Mouse (Mus musculus): Measurements from ENCODE around the gene Gm11938. TPM values are rescaled to one million over a fixed set of nuclear protein-coding genes. Genes with fewer than 3 reads are reported as not detected.

Gm11938 gene
- not detected in 2 replicates for polyA plus RNA-seq (2015; fragmentation: Nextera tagmentation; extraction: Ambion mirVana)

DNA sequence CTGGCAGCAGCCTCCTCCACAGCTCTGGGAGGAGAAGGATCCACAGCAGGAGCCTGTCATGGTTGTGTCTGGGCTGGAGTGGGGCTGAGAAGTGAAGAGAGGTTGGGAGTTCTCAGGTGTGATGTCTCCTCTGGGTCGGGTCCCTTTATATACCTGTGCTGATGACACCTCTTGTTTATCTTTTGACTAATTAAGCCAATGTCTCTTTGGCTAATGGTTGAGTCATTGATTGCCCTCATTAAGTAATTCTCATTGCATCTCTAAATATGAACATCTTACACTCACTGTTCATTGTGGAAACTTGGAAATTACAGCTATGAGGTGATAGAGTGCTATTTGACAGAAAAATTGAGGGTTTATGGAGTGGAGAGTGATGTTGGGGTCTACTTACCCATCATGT lies at the start of gene Gm11938:
Gene Gm11938 (minus strand): TSS at position 101 of the 400 bp plus-strand sequence.

DNA sequence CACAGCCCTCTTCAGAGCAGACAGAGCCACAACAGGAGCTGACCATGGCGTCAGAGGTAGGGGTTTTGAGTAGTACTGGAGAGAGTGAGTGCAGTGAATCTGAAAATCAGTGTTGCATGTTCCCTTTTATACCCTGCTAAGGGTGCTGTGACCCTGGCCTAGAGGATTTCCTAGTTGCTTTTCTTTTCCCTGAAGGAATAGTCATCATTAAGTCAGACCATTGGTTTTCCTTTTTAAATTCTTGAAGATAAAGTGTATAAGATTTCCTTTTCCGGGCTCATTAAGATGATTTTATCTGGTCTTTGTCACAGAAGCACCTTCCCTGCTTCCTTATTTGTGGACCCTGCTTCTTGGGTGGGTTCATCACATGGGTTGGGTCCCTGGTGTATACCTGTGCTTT lies 47.0 kb upstream of the Gm11938 start, which contains the start of gene Gm11555:
Gene Gm11555 (minus strand): TSS at position 101 of the 400 bp plus-strand sequence.

DNA sequence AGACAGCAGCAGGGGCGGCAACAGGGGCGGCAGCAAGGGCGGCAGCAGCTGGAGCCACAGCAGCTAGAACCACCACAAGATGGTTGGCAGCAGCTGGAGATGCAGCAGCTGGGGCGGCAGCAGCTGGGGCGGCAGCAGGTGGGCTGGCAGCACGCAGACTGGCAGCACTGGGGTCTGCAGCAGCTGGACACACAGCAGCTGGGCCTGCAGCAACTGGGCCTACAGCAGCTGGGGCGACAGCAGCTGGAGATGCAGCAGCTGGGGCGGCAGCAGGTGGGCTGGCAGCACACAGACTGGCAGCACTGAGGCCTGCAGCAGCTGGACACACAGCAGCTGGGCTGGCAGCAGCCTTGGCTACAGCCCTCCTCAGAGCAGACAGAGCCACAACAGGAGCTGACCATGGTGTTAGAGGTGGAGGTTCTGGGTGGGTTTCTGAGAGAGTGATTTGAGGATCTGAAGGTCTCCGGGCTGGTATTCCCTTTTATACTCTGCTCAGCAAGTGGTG lies 40.6 kb upstream of the Gm11938 start, which contains the start of gene Krtap4-7:
Gene Krtap4-7 (minus strand): TSS at position 455 of the 505 bp plus-strand sequence.

GRCm38 (mm10) chr11:99634653-99635134 lies 31.6 kb upstream of the Gm11938 start, which contains the start of gene Krtap4-2:
Gene Krtap4-2, minus strand, starts transcription at chr11:99635084.

DNA sequence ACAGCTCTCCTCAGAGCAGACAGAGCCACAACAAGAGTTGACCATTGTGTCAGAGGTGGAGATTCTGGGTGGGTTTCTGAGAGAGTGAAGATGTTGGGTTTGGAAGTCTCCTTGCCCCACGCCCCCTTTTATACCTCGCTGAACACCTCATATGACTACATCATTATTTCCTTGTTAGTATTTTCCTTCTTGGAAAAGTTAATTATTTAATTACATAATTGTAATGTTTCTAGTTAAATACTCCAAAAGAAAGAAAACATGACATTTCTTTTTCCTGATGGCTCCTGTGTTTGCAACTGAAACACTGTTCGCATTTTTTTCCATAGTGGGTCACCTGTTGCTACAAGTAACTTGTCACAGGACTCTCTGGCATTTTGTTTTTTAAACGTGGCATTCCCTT lies 25.0 kb upstream of the Gm11938 start, which contains the start of gene Krtap4-1:
Gene Krtap4-1 (minus strand): TSS at position 101 of the 400 bp plus-strand sequence.

DNA sequence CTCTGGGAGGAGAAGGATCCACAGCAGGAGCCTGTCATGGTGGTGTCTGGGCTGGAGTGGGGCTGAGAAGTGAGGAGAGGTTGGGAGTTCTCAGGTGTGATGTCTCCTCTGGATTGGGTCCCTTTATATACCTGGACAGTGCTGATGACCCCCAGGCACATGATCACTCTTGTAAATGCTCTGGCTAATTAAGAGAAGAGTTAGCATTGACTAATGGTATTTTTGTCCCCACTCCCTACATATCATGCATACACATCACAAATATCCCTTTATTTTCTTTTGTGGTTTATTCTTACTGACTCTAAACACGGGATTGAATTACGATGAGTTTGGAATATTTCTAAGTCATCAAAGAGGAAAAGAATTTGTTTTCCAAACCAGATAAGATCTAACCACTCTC lies 17.2 kb upstream of the Gm11938 start, which contains the start of gene Gm11562:
Gene Gm11562 (minus strand): TSS at position 101 of the 400 bp plus-strand sequence.

DNA sequence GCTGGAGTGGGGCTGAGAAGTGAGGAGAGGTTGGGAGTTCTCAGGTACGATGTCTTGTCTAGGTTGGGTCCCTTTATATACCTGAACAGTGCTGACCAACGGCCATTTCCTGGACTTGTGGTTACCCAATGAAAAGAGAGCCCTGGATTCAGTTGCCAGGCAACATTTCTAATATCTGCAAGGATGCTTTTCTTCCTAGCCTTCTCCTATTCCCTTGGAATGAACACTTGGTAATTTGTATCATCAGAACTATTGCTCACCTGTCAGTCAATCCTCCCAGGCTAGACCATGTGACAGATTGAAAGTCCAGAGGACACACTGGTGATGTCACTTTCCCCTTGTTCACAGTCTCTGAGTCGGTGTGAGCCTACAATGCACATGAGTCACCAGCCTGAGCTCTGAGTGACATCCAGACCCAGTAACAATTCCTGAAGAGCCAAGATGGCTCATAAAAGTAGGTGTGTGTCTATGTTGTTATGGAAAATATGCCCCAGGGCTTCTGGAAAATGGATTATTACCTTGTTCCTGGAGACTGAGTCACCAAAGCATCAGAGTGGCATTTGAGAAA lies 11.8 kb upstream of the Gm11938 start, which contains the start of gene Krtap2-4:
Gene Krtap2-4 (minus strand): TSS at position 51 of the 568 bp plus-strand sequence.

GRCm38 (mm10) chr11:99610089-99610488 lies 7.0 kb upstream of the Gm11938 start, which contains the start of gene Gm11937:
Gene Gm11937, minus strand, starts transcription at chr11:99610189.

GRCm38 (mm10) chr11:99597742-99598141 lies 5.4 kb downstream of the Gm11938 start, which contains the start of gene Krtap9-3:
Gene Krtap9-3, minus strand, starts transcription at chr11:99598105.

GRCm38 (mm10) chr11:99590981-99591380 lies 12.1 kb downstream of the Gm11938 start, which contains the start of gene Krtap1-3:
Gene Krtap1-3, minus strand, starts transcription at chr11:99591339.

DNA sequence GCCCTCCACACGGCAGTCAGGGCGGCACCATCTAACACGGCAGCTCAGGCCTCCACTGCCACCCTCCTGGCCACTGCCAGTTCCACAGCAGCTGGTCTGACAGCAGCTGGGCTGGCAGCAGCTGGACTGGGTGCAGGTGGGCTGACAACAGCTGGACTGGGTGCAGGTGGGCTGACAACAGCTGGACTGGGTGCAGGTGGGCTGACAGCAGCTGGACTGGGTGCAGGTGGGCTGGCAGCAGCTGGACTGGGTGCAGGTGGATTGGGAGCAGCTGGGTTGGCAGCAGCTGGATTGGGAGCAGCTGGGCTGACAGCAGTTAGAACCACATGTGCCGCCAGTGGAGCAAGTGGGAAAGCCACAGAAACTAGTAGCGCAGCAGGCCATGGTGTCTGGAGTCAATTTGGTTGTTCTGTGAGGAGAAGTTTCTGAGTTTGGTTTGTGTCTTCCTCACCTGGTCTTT lies 19.8 kb downstream of the Gm11938 start, which contains the start of gene Krtap1-4:
Gene Krtap1-4 (minus strand): TSS at position 410 of the 460 bp plus-strand sequence.

GRCm38 (mm10) chr11:99580636-99581035 lies 22.5 kb downstream of the Gm11938 start, which contains the start of gene Krtap1-5:
Gene Krtap1-5, minus strand, starts transcription at chr11:99581016.

DNA sequence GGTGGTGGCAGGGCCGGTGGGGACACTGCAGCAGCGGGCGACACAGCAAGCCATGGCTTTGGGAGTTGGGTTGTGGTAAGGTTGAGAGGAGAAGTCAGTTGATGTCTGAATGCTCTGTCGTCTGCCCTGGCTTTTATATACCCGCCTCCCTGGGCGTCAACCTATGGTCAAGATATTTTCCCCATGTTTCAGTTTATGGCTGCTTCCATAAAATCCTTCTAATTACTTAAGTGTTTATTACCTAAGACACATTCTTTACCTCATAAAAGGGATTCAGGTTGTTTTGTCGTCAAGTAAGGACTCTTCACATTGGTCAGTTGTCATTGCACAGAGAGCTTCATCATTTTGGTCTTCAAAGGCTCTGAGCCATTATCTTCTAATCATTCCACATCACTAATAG lies 36.6 kb downstream of the Gm11938 start, which contains the start of gene Krtap3-1:
Gene Krtap3-1 (minus strand): TSS at position 101 of the 400 bp plus-strand sequence.

GRCm38 (mm10) chr11:99559366-99559765 lies 43.7 kb downstream of the Gm11938 start, which contains the start of gene Gm11939:
Gene Gm11939, minus strand, starts transcription at chr11:99559466.

GRCm38 (mm10) chr11:99556753-99557152 lies 46.4 kb downstream of the Gm11938 start, which contains the start of gene Krtap3-2:
Gene Krtap3-2, minus strand, starts transcription at chr11:99556853.

Other genes with a start within 250 kb of the Gm11938 start
- gene Krt28, start 228.4 kb downstream of the Gm11938 start, polyA plus RNA-seq (2015; fragmentation: Nextera tagmentation; extraction: Ambion mirVana): 0.08 and 0.14 TPM in 2 replicates
- gene Krt10, start 213.9 kb downstream of the Gm11938 start, polyA plus RNA-seq (2015; fragmentation: Nextera tagmentation; extraction: Ambion mirVana): 34.8 and 42.7 TPM in 2 replicates
- not detected in 2 replicates for gene Krt12, start 181.0 kb downstream of the Gm11938 start, polyA plus RNA-seq (2015; fragmentation: Nextera tagmentation; extraction: Ambion mirVana)
- 1.3 and 3.1 TPM in 2 replicates for gene Krt20, start 165.2 kb downstream of the Gm11938 start, polyA plus RNA-seq (2015; fragmentation: Nextera tagmentation; extraction: Ambion mirVana)
- gene Krt23, start 110.2 kb downstream of the Gm11938 start, polyA plus RNA-seq (2015; fragmentation: Nextera tagmentation; extraction: Ambion mirVana): 1.7 and 3.0 TPM in 2 replicates
- not detected in 2 replicates for gene Krt39, start 82.0 kb downstream of the Gm11938 start, polyA plus RNA-seq (2015; fragmentation: Nextera tagmentation; extraction: Ambion mirVana)
- not detected in 2 replicates for gene Krt40, start 60.1 kb downstream of the Gm11938 start, polyA plus RNA-seq (2015; fragmentation: Nextera tagmentation; extraction: Ambion mirVana)
- gene Krtap3-3, start 52.4 kb downstream of the Gm11938 start, polyA plus RNA-seq (2015; fragmentation: Nextera tagmentation; extraction: Ambion mirVana): not detected in 2 replicates
- not detected in 2 replicates for gene Krtap3-2, start 46.5 kb downstream of the Gm11938 start, polyA plus RNA-seq (2015; fragmentation: Nextera tagmentation; extraction: Ambion mirVana)
- not detected in 2 replicates for gene Gm11939, start 43.8 kb downstream of the Gm11938 start, polyA plus RNA-seq (2015; fragmentation: Nextera tagmentation; extraction: Ambion mirVana)
- gene Krtap3-1, start 36.7 kb downstream of the Gm11938 start, polyA plus RNA-seq (2015; fragmentation: Nextera tagmentation; extraction: Ambion mirVana): not detected in 2 replicates
- gene Krtap1-5, start 22.3 kb downstream of the Gm11938 start, polyA plus RNA-seq (2015; fragmentation: Nextera tagmentation; extraction: Ambion mirVana): not detected in 2 replicates
- not detected in 2 replicates for gene Krtap1-4, start 19.7 kb downstream of the Gm11938 start, polyA plus RNA-seq (2015; fragmentation: Nextera tagmentation; extraction: Ambion mirVana)
- gene Krtap1-3, start 12.0 kb downstream of the Gm11938 start, polyA plus RNA-seq (2015; fragmentation: Nextera tagmentation; extraction: Ambion mirVana): not detected in 2 replicates
- not detected in 2 replicates for gene Krtap9-3, start 5.2 kb downstream of the Gm11938 start, polyA plus RNA-seq (2015; fragmentation: Nextera tagmentation; extraction: Ambion mirVana)
- not detected in 2 replicates for gene Gm11937, start 6.9 kb upstream of the Gm11938 start, polyA plus RNA-seq (2015; fragmentation: Nextera tagmentation; extraction: Ambion mirVana)
- gene Krtap2-4, start 11.5 kb upstream of the Gm11938 start, polyA plus RNA-seq (2015; fragmentation: Nextera tagmentation; extraction: Ambion mirVana): not detected in 2 replicates
- gene Gm11562, start 17.1 kb upstream of the Gm11938 start, polyA plus RNA-seq (2015; fragmentation: Nextera tagmentation; extraction: Ambion mirVana): not detected in 2 replicates
- gene Krtap4-1, start 24.9 kb upstream of the Gm11938 start, polyA plus RNA-seq (2015; fragmentation: Nextera tagmentation; extraction: Ambion mirVana): not detected in 2 replicates
- gene Krtap4-2, start 31.8 kb upstream of the Gm11938 start, polyA plus RNA-seq (2015; fragmentation: Nextera tagmentation; extraction: Ambion mirVana): not detected in 2 replicates
- not detected in 2 replicates for gene Krtap4-7, start 40.8 kb upstream of the Gm11938 start, polyA plus RNA-seq (2015; fragmentation: Nextera tagmentation; extraction: Ambion mirVana)
- gene Gm11555, start 46.9 kb upstream of the Gm11938 start, polyA plus RNA-seq (2015; fragmentation: Nextera tagmentation; extraction: Ambion mirVana): not detected in 2 replicates
- gene Gm11563, start 55.7 kb upstream of the Gm11938 start, polyA plus RNA-seq (2015; fragmentation: Nextera tagmentation; extraction: Ambion mirVana): not detected in 2 replicates
- gene Krtap4-6, start 62.7 kb upstream of the Gm11938 start, polyA plus RNA-seq (2015; fragmentation: Nextera tagmentation; extraction: Ambion mirVana): not detected in 2 replicates
- not detected in 2 replicates for gene Gm14190, start 87.4 kb upstream of the Gm11938 start, polyA plus RNA-seq (2015; fragmentation: Nextera tagmentation; extraction: Ambion mirVana)
- not detected in 2 replicates for gene Gm14180, start 131.0 kb upstream of the Gm11938 start, polyA plus RNA-seq (2015; fragmentation: Nextera tagmentation; extraction: Ambion mirVana)
- gene Gm11595, start 169.6 kb upstream of the Gm11938 start, polyA plus RNA-seq (2015; fragmentation: Nextera tagmentation; extraction: Ambion mirVana): not detected in 2 replicates
- gene Krtap4-8, start 177.4 kb upstream of the Gm11938 start, polyA plus RNA-seq (2015; fragmentation: Nextera tagmentation; extraction: Ambion mirVana): not detected in 2 replicates
- gene Krtap4-9, start 181.9 kb upstream of the Gm11938 start, polyA plus RNA-seq (2015; fragmentation: Nextera tagmentation; extraction: Ambion mirVana): not detected in 2 replicates
- gene Gm11596, start 190.2 kb upstream of the Gm11938 start, polyA plus RNA-seq (2015; fragmentation: Nextera tagmentation; extraction: Ambion mirVana): not detected in 2 replicates
- not detected in 2 replicates for gene Gm11569, start 195.6 kb upstream of the Gm11938 start, polyA plus RNA-seq (2015; fragmentation: Nextera tagmentation; extraction: Ambion mirVana)
- gene Gm11554, start 201.1 kb upstream of the Gm11938 start, polyA plus RNA-seq (2015; fragmentation: Nextera tagmentation; extraction: Ambion mirVana): not detected in 2 replicates
- gene Krtap4-13, start 206.6 kb upstream of the Gm11938 start, polyA plus RNA-seq (2015; fragmentation: Nextera tagmentation; extraction: Ambion mirVana): not detected in 2 replicates
- gene Gm11564, start 212.4 kb upstream of the Gm11938 start, polyA plus RNA-seq (2015; fragmentation: Nextera tagmentation; extraction: Ambion mirVana): not detected in 2 replicates
- gene 2300003K06Rik, start 234.8 kb upstream of the Gm11938 start, polyA plus RNA-seq (2015; fragmentation: Nextera tagmentation; extraction: Ambion mirVana): not detected in 2 replicates
- not detected in 2 replicates for gene Krtap4-16, start 248.3 kb upstream of the Gm11938 start, polyA plus RNA-seq (2015; fragmentation: Nextera tagmentation; extraction: Ambion mirVana)

All from adrenal gland, postnatal 0 days (tissue).